Mouse (Mus musculus): Measurements from ENCODE around the gene BC049715.

- TF ChIP-seq CTCF (IDR thresholded peaks at IDR 0.05; ENCODE audit: low read depth) (no peak), EP300 (optimal IDR thresholded peaks at IDR 0.05) (no peak)
Measured at GRCm38 (mm10) chr6:136866150-136866549, 38.7 kb downstream of the BC049715 start.

Data from stomach, postnatal 0 days (tissue).